Mouse (Mus musculus): ENCODE measurements at regions not wholly inside any gene's neighbourhood (a gene's known extent, or its start where the extent isn't known, plus 50 kb on each side); places are given as distances from the start of the nearest gene placed in this dataset.

- TF ChIP-seq POLR2A (IDR thresholded peaks at IDR 0.05; ENCODE audit: low read depth, low read length) (no peak), CTCF (conservative IDR thresholded peaks at IDR 0.05; ENCODE audit: insufficient read depth, insufficient read length, low read depth, low read length) (no peak)
These were observed 284.8 kb upstream of the Zfp507 start for GRCm38 (mm10) chr7:36087598-36087997.
